Mouse (Mus musculus): ENCODE results near the gene Tbc1d9b.
"Not testable (repeated sequence)": the region's sequence is repeated elsewhere in the genome, so short reads cannot be mapped to it uniquely, and the experiment has no call there.

Gene Tbc1d9b

DNA sequence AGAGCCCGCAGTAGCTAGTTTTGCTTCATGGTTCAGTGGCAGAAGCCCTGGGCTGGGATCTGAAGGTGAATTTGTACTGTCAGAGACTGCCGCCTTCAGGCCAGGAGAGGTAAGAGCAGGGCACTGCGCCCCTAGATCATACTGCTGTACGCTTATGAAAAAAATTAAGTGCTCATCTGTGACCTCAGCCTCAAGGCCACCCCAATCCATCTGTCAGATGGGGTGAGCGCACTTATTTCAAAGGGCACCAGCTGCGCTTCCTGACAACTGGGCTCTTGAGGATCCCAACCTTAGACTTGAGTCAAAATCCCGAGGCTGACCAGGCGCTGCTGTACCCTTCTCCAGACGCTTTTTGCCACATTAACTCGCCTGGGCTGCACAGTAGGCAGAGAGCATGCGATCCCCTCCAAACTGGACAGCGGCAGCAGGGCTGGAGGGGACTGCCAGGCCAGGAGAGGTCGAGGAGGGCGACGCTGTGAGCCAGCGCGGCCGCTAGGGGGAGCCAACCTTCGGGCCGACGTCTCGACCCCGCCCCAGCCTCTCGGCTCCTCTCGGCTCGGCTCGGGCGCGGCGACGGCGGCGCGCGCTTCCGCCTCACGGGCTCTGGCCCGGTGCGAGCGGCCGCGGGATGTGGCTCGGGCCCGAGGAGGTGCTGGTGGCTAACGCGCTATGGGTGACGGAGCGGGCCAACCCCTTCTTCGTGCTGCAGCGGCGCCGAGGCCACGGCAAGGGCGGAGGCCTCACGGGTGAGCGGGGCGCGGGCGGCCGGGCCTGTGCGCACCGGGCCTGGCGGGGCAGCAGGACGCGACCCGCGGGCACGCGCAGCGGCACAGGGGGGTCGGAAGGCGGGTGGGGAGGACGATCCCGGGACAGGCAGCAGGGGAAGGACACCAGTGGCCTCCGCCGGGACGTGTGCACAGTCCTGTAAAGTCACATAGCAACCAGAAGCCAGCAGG lies at the start of gene Tbc1d9b:
Tbc1d9b (plus strand) TSS at position 586 of the 956 bp plus-strand sequence.
- peak; percentile 94 for DNase-seq

DNA sequence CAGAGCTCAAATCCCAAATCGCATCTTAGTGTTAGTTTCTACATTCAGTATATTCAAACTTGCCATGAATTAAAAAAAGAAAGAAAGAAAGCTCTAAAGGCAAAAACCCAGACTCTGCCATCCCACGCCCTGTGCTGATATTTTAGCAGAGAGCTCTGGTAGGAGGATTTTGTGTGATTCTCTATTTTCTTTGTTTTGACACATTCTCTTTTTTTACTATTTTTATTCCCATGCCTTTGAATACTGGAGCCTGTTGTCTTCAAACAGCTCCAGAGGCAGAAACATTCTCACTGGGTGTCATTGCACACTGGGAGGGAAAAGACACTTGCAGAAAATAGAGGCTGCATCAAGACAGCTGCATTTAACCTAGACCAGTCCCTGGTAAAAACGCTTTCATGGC lies 45.0 kb upstream of the Tbc1d9b start:
- DNase-seq: no peak

GRCm38 (mm10) chr11:50089840-50090239 lies 41.4 kb upstream of the Tbc1d9b start:
- DNase-seq: no peak

DNA sequence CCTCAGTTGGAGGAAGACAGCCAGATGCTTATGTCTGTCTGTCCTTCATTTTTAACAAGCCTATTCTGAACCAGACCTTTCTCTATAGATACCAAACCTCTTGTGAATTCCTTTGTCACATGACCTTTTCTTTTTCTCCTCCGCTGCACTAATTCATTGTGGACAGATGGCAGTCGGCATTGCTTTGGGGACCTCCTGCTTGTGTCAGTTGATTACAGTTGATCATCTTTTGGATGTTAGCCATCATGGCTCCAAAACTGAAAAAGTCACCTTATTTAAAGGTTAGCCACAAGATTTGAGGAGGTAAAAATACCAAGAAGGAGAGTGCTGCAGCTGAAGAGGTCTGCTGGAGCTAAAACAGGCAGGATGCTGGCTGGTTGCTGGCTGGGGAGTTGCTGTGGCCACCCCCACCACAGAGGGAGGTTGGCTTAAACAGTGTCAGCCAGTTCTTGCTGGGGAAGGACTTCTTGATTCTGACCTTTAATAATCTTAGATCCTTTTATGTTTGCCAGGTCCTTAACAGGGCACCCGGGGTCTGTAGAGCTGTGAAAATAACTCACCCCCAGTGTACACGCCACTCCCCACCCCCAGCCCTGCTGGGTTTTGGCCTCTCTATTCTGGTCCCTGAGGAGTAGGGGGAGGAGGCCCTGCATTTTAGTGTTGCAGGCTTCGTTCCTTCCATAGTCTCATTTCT lies 40.1 kb upstream of the Tbc1d9b start:
- DNase-seq: peak; percentile 96

- DNase-seq: no peak
Measured at GRCm38 (mm10) chr11:50091681-50092080, 39.5 kb upstream of the Tbc1d9b start.

DNA sequence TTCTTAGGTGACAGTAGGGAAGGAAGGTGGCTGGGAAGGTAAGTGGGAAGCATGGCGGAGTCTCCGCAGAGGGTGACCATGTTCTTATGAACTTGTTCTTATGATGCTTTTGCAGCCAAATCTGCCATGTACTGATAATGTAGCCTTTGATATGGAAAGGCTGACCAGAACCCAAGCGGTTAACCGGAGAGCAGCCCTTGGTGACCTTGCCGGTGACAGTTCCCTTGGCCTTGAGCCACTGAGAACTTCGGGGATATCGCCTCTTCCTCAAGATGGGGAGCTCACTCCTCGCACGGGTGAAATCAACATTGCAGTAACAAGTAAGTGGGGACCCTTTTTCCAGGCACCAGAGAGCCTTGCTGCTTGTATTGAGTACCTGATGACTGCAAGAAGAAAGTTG lies 35.5 kb upstream of the Tbc1d9b start:
- no peak for DNase-seq

- DNase-seq: peak; percentile 80
Measured at GRCm38 (mm10) chr11:50097091-50097490, 34.1 kb upstream of the Tbc1d9b start.

GRCm38 (mm10) chr11:50098961-50099481 lies 32.2 kb upstream of the Tbc1d9b start:
- DNase-seq: no peak

GRCm38 (mm10) chr11:50099692-50100091 lies 31.5 kb upstream of the Tbc1d9b start:
- DNase-seq: no peak

DNA sequence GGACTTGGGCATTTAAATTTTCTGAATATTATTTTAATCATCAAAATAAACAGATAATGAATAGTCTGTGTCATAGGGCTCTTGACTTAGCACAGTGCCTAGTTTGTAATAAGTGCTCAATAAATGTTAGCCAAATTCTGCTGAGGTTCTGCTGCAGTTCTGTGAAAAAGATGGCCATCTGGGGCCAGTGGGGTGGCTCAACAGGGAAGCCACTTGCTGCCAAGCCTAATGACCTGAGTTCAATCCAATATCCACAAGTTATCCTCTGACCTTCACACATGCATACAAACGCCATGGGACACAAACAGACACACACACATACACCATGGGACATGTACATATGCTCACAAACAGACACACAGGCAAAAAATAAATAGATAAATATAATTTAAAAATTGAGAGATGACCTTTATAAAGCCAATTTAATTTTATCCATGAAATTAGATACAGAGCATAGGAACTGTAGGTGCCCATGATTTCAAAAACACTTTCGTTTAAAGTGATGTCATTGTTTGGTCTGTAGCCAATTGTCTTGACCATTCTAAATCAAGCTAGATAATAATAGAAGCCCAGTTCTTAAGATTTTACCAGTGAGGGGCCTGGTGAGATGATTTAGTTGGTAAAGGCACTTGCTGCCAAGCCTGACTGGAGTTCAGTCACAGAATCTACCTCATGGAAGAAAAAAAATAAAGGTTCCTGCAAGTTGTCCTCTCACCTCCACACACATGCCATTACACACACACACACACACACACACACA lies 30.5 kb upstream of the Tbc1d9b start:
- peak; percentile 96 for DNase-seq

DNA sequence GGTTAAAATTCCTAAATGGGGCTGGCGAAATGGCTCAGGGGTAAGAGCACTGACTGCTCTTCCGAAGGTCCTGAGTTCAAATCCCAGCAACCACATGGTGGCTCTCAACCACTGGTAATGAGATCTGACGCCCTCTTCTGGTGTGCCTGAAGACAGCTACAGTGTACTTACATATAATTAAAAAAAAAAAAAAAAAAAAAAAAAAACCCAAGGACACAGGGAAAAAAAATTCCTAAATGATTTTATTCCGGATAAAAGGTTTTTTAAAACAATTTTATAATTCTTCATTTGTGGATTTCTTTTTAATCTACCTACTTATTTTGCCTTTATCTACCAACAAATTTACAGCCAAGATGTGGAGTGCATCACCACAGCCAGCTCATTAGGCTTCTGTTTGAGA lies 29.2 kb upstream of the Tbc1d9b start:
- not testable (repeated sequence) for DNase-seq

- no peak for DNase-seq
Measured at GRCm38 (mm10) chr11:50104016-50104415, 27.2 kb upstream of the Tbc1d9b start.

DNA sequence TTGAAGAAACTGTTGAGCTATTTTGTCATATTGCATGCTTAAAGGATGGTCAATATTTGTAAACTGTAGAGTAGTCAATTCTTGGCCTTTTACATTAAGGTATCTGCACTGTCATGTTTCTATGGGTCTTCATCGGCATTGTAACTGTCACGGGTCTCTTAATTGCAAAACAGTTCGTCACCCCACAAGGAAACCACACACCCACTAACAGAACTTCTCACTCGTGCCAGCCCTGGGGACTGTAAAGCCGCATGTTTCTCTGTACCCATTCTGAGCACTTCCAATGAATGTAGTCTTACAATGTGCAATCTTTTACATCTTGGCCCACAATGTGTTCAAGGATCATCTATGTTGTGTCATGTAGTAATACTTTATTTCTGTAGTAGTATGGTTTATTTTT lies 26.0 kb upstream of the Tbc1d9b start:
- no peak for DNase-seq

- no peak for DNase-seq
Measured at GRCm38 (mm10) chr11:50106024-50106423, 25.2 kb upstream of the Tbc1d9b start.

DNA sequence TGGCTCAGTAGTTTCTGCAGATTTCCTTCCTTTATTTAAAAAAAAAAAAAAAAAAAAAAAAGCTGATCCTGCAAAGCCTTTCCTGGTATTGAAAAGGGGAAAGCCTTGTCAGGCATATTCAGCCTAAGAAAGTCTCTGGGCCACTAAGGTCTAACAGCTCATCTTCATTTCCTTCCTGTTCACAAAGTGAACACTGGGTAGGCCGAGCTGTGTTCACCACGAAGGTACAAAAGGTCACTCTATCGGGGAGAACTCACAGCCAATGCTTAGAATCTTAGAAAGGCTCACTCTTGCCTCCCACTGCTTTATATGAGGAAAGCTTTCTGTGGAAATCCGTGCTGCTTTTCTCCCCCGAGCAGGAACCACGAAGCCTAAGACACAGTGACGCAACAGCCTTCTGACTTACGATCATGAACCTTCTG lies 22.4 kb upstream of the Tbc1d9b start:
- no peak for DNase-seq

DNA sequence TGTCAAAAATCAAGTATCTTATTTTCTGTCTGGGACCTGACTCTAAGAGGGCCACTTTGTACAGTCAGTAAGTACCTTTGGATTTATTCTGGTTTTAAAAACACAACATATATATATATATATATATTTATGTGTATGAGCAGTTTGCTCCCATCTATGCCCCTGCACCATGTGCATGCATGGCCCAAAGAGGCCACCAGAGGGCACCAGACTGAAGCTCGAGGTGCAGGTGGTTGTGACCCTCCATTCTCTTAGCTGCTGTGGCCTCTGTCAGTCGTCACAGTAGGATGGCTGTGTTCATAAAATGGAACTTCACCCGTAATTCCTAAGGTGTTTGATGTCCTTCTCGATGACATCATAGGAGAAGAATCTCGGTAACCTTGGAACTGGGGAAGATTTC lies 16.9 kb upstream of the Tbc1d9b start:
- peak; percentile 79 for DNase-seq

DNA sequence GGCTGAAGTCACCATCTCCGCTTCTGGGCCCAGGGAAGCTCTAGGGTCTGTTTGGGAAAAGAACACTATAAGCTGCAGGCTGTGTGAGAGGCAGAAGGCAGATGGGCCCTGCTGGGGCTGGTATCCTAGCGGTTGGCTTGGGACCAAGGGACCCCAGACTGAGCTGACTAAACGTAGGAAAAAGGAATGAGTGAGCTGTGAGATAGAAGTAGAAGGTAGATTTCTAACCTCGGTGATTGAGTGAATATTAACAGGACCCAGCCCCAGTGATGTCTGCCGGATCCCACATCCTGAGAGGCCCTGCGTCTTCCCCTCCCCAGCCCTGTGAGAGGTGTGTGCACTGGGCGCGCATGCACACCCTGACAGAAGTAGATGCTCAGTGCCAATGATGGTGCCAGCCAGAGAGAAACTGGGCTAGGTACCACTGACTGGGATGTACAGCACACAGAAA lies 8.5 kb upstream of the Tbc1d9b start:
- DNase-seq: peak; percentile 69

GRCm38 (mm10) chr11:50127781-50128180 lies 3.4 kb upstream of the Tbc1d9b start:
- no peak for DNase-seq

- DNase-seq: peak; percentile 57
Measured at GRCm38 (mm10) chr11:50131801-50132201, 605 bp downstream of the Tbc1d9b start.

GRCm38 (mm10) chr11:50132265-50132664 lies 1.1 kb downstream of the Tbc1d9b start:
- peak; percentile 49 for DNase-seq

- DNase-seq: no peak
Measured at GRCm38 (mm10) chr11:50134136-50134859, 3.1 kb downstream of the Tbc1d9b start.

DNA sequence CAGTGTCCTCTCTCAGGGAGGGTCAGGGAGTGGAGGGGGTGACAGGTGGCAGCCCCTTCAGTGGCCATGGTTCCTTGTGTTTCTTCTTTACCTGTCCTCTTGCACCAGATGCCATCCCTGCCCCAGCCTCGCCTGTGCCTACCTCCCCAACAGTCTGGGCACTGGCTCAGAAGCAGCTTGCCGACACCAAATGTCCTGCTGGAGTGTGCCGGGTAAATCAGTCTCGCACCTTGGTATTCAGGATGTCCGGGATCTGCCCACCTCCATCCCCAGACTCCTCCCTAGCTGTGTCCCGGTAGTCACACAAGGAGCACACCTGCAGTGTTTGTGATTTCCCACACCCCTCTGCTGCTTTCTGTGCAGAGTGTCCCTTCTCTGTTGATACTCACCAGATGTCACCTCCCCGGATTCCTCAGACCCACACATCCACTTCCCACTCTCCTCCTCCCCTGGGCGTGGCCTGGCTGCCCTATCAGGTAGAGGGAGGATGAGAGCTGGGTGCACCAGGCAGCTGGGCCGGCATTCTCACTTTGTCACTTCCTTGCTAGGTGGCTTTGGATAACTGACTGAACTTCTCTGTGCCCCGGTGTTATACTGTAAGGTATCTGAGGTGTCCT lies 7.1 kb downstream of the Tbc1d9b start:
- DNase-seq: peak; percentile 69

All from cerebellum, adult 9-10 months (tissue).